Mouse (Mus musculus): ENCODE data around the gene BC034090.

DNA sequence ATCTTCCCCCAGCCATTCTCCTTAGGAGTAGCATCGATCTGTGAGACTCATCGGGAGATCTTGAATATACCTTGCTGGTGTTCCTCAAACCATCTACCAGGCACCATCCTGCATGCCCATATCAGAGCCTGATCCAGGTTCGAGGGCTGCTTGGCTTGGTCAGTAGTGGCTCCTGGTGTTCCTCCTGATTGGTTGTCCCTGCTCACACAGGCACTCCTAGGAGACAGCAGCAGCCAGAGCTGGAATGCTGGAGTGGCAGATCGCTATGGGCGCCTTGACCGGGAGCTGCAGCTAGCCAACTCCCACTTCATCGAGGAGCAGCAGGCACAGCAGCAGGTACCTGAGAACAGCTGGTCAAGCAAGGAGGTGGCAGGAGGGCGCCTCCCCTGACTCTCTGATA is 53.0 kb downstream of the BC034090 start:
- TF ChIP-seq POLR2A (IDR thresholded peaks at IDR 0.05; ENCODE audit: insufficient read depth, low read depth, low read length) (no peak), CTCF (IDR thresholded peaks at IDR 0.05; ENCODE audit: insufficient read depth, low read depth, low read length) (no peak)

Data from olfactory bulb, adult 2 months (tissue).